Mouse (Mus musculus) brain, adult 10 weeks (tissue): ENCODE measurements around the gene Mmel1. TPM values are rescaled to one million over a fixed set of nuclear protein-coding genes. Genes with fewer than 3 reads are reported as not detected.

Experiments used
- polyA plus RNA-seq: library from polyadenylated mRNA; stranded (reverse); fragments of 350-450 nt; fragmentation: Illumina TruSeq; extraction: RNeasy Lipid Tissue Mini Kit (QIAGEN cat#74804); gene quantifications from one replicate; pipeline ENCODE4 v1.2.3, GENCODE M21; 2015; ENCODE audit warnings: low read depth, low replicate concordance

Gene Mmel1
- polyA plus RNA-seq: 1.0 TPM

DNA sequence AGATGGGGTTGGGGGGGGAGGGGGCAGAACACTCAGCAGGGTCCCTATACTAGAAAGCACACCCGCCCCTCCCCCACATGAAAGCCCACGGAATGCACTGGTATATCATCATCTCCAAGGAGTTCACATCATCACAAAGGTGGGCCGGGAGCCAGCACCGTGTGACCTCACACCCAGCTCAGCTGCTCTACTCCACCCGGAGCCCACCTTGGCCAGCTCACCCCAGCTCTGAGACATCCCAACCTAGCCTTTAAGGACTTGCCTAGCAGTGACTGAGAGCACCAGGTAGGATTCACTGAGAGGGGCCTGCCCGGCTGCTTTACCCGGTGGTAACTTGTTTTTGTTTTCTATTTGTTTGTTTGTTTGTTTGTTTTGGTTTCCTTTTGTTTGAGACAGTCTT, at the start of gene Mmel1:
Gene Mmel1 (plus strand): TSS at position 146 of the 400 bp plus-strand sequence.

DNA sequence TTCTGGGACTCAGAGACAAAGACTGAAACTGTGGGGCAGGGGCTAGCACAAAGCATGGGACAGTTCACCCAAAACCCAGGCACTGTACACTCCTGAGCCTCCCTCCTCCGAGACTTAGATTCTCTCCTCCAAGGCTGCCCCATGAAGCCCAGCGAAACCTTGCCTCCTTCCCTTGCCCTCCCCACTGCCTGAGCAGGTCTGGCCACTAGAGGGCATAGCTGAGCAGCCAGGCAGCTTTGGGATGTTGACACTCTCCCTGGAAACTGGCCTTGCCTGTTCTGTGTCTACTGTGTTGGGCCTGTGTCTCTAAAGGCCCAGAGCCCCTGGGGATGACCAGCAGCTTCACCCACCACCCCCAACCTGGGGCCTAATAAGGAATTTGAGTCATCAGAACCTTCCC, 32.2 kb upstream of the Mmel1 start, which contains the start of gene Ttc34:
Gene Ttc34 (plus strand): TSS at position 290 of the 400 bp plus-strand sequence.

DNA sequence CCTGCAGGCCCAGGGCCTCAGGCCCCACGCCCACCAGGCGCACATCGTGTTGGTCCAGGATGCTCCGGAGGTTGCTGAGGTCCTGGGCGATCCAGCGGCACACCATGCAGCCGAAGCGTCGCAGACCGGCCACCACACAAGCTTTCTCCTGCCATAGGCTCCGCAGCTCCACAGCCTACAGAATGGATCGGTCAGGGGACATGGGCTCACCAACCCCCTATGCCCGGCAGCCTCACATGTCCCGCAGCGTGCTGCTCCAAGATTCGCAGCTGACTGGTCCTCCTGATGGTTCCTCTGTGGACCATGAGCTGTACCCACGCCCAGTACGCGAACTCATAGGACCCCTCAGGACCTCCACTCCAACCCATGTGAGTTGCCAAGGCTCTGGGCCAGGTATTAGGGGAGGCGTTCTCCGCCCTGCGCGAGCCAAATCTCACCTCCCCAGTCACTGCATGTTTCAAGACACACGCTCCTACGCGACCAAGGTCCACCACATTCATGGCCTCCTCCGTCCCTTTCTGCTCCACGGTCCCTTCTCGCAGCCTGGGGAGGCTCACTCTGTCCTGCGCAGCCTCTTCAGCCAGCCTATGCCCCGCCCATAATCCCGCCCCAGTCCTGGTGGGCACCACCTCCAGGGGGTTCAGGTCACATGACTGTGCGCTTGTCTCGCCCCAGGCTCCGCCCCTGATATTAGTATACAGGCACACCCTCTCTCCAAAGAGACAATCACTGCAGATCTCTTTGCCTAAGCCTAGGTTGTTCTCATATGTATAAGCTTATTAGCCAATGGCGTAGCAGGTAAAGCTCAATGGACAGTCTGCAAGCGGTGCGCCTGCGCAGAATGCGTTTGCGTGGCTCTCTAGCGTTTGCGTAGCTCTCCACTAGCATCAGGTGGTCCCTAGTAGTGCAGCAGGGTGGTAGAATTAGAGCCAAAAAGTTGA, 29.4 kb downstream of the Mmel1 start, which contains the start of gene Fam213b:
Gene Fam213b (minus strand): TSS at position 630 of the 941 bp plus-strand sequence.

DNA sequence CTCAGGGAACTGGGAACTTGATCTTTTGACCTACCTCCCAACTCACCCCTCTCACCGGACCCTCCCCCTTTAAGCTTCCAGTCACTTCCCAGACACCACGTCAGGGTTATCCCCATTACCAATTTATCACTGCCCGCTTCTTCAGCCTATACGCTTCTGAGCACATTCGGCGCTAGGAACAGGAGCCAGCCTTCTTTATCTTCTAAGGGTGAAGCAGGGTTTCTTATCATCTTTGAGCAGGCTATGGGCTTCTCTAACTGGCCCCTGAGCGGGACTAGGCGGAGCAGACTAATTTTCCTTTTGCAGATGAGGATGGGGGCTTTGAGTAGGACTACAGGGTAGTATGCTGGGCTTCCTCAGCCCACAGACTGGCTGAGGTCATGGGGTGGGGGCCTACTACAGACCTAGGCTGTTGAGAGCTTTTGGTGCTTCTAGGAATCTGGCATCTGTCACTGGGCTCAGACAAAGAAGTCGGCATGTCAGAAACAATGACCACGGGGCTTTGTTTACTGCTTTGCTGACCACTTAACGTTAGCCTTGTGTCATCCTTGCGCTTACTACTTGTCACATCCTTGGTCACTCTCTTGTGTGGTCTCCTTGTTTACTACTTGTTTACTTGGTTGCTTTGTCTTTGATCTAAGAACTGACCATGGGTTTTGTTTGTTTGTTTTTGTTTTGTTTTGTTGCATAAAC, 59.2 kb downstream of the Mmel1 start, which contains the start of gene Tnfrsf14:
Gene Tnfrsf14 (minus strand): TSS at position 169 of the 693 bp plus-strand sequence.

Other genes with a start within 250 kb of the Mmel1 start
- 6.3 TPM for gene Prdm16, start 232.7 kb upstream of the Mmel1 start, polyA plus RNA-seq
- not detected for gene Actrt2, start 201.7 kb upstream of the Mmel1 start, polyA plus RNA-seq
- 1.9 TPM for gene Ttc34, start 32.1 kb upstream of the Mmel1 start, polyA plus RNA-seq
- 187 TPM for gene Fam213b, start 29.6 kb downstream of the Mmel1 start, polyA plus RNA-seq
- gene Tnfrsf14, start 59.0 kb downstream of the Mmel1 start, polyA plus RNA-seq: 2.1 TPM
- gene Hes5, start 91.3 kb downstream of the Mmel1 start, polyA plus RNA-seq: 18.1 TPM
- 40.8 TPM for gene Pank4, start 94.5 kb downstream of the Mmel1 start, polyA plus RNA-seq
- 45.2 TPM for gene Plch2, start 187.2 kb downstream of the Mmel1 start, polyA plus RNA-seq
- gene Pex10, start 197.4 kb downstream of the Mmel1 start, polyA plus RNA-seq: 14.3 TPM
- gene Rer1, start 216.8 kb downstream of the Mmel1 start, polyA plus RNA-seq: 117 TPM
- gene Morn1, start 217.0 kb downstream of the Mmel1 start, polyA plus RNA-seq: 8.5 TPM